Comparison of ENCODE assay signal across 9 mouse cellular contexts in the genomic region with DNA sequence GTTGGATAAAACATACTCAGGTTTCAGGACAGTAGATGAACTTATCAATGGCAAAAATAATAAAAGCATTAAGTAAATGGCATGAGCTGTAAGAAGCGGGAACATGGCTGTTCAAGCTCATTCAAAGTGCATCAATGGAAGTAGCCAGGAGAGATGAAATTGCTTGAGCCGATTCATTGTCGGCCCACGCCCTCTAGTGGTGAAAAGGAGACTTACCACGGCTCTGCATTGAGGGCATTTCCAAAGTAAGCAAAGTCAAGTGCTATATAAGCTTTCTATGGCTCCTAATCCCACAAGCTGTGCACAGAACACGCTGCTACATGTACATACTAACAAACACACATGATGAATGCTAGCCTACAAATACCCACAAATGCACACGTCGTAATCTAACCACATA. TPM values are rescaled to one million over a fixed set of nuclear protein-coding genes. Genes with fewer than 3 reads are reported as not detected.
DNase-seq lines count a peak whose midpoint lies in the region; ATAC-seq and TF ChIP-seq lines count a peak whose summit lies in the region.
"Had no signal": no experiment of that assay in that cellular context is flagged by ENCODE, and none has a peak within 500 bp of the region (broad histone marks: within the 10 kb centered on the region; RNA-seq: fewer than 3 reads in every experiment).

No protein-coding gene starts in this region.

- DNase-seq in 3T3-L1 (ENCODE audit: low read depth, low spot score), result peak; percentile 89
- DNase-seq in adrenal gland, adult (ENCODE audit: inconsistent age in 2 of 2, low spot score in 1 of 2), result peak; percentile 55 to 89
- peak; percentile 51 to 59 for DNase-seq in gastrocnemius, postnatal 36 days
- DNase-seq in kidney, postnatal 0 days (ENCODE audit: low spot score), result peak; percentile 96
- DNase-seq in liver, embryonic 13.5 days, result peak; percentile 15
- peak; percentile 76 for DNase-seq in stomach, postnatal 0 days (ENCODE audit: low spot score)

- no peak overlapping the region for H3K4me3 ChIP-seq in cortical plate, adult 2 months (ENCODE audit: insufficient read depth, low read length)
- H3K4me3 ChIP-seq in kidney, postnatal 0 days (replicated peaks; ENCODE audit: low read depth, low read length), result no peak overlapping the region
- H3K4me3 ChIP-seq in liver, embryonic 13.5 days (replicated peaks), result no peak overlapping the region
- H3K4me3 ChIP-seq in neural tube, embryonic 13.5 days, result no peak overlapping the region
- H3K4me3 ChIP-seq in stomach, postnatal 0 days (ENCODE audit: low read depth, low read length), result no peak overlapping the region
- H3K4me3 ChIP-seq: embryonic facial prominence, embryonic 13.5 days had no signal

- H3K9ac ChIP-seq in kidney, postnatal 0 days (ENCODE audit: low read depth, low read length), result no peak overlapping the region
- no peak overlapping the region for H3K9ac ChIP-seq in liver, embryonic 13.5 days
- no peak overlapping the region for H3K9ac ChIP-seq in neural tube, embryonic 13.5 days
- no peak overlapping the region for H3K9ac ChIP-seq in stomach, postnatal 0 days (ENCODE audit: low read length)
- H3K9ac ChIP-seq: embryonic facial prominence, embryonic 13.5 days had no signal

- H3K27ac ChIP-seq in cortical plate, adult 2 months (ENCODE audit: insufficient read depth, low read length), result no peak overlapping the region
- H3K27ac ChIP-seq in kidney, postnatal 0 days, result no peak overlapping the region
- H3K27ac ChIP-seq in liver, embryonic 13.5 days, result no peak overlapping the region
- no peak overlapping the region for H3K27ac ChIP-seq in neural tube, embryonic 13.5 days (replicated peaks)
- H3K27ac ChIP-seq in stomach, postnatal 0 days (replicated peaks), result no peak overlapping the region
- H3K27ac ChIP-seq: embryonic facial prominence, embryonic 13.5 days had no signal

- intact Hi-C loops in gastrocnemius, postnatal 36 days (cut with DNase I), result loop anchor here (2.0 to 5.0 kb wide), 2 partner anchors 324 to 542 kb away; a partner anchor contains a TSS

- WGBS in kidney, postnatal 0 days, result 14% methylated on average over 8 of the region's 8 CpGs
- WGBS in liver, embryonic 13.5 days (ENCODE audit: insufficient replicate concordance), result 14% methylated on average over 8 of the region's 8 CpGs
- WGBS in neural tube, embryonic 13.5 days, result 19% methylated on average over 8 of the region's 8 CpGs
- WGBS in stomach, postnatal 0 days, result 11% methylated on average over 8 of the region's 8 CpGs

- no peaks in the 10 kb centered on the region for H3K9me3 ChIP-seq in kidney, postnatal 0 days (replicated peaks; ENCODE audit: low read length)
- no peaks in the 10 kb centered on the region for H3K9me3 ChIP-seq in liver, embryonic 13.5 days (replicated peaks)
- no peaks in the 10 kb centered on the region for H3K9me3 ChIP-seq in neural tube, embryonic 13.5 days
- no peaks in the 10 kb centered on the region for H3K9me3 ChIP-seq in stomach, postnatal 0 days (ENCODE audit: control insufficient read depth, low read length)
- H3K9me3 ChIP-seq: embryonic facial prominence, embryonic 13.5 days had no signal

- no peak for TF ChIP-seq POLR2A in cortical plate, adult 2 months (IDR thresholded peaks at IDR 0.05; ENCODE audit: extremely low read depth, insufficient read depth, low read length)

- H3K4me1 ChIP-seq in cortical plate, adult 2 months (ENCODE audit: control insufficient read depth, insufficient read depth, low read length), result no peaks in the 10 kb centered on the region
- H3K4me1 ChIP-seq in kidney, postnatal 0 days (replicated peaks; ENCODE audit: insufficient read depth, low read length), result no peaks in the 10 kb centered on the region
- H3K4me1 ChIP-seq in liver, embryonic 13.5 days (replicated peaks), result no peaks in the 10 kb centered on the region
- H3K4me1 ChIP-seq in neural tube, embryonic 13.5 days (replicated peaks), result no peaks in the 10 kb centered on the region
- no peaks in the 10 kb centered on the region for H3K4me1 ChIP-seq in stomach, postnatal 0 days (replicated peaks; ENCODE audit: control insufficient read depth, insufficient read depth)
- H3K4me1 ChIP-seq: embryonic facial prominence, embryonic 13.5 days had no signal

- no peak for ATAC-seq in kidney, postnatal 0 days (replicated peaks; ENCODE audit: low FRiP score, low read depth)
- ATAC-seq in liver, embryonic 13.5 days (ENCODE audit: low read depth), result no peak
- ATAC-seq in neural tube, embryonic 13.5 days (ENCODE audit: low read depth), result peak; percentile 69
- peak; percentile 56; the same call in 1 of the 2 replicates for ATAC-seq in stomach, postnatal 0 days (ENCODE audit: low FRiP score, low TSS enrichment)

- no peak overlapping the region for H3K4me2 ChIP-seq in kidney, postnatal 0 days (ENCODE audit: low read length)
- no peak overlapping the region for H3K4me2 ChIP-seq in liver, embryonic 13.5 days
- H3K4me2 ChIP-seq in neural tube, embryonic 13.5 days, result no peak overlapping the region
- H3K4me2 ChIP-seq in stomach, postnatal 0 days (replicated peaks; ENCODE audit: low read depth), result no peak overlapping the region
- H3K4me2 ChIP-seq: embryonic facial prominence, embryonic 13.5 days had no signal

- no peak for TF ChIP-seq EP300 in stomach, postnatal 0 days (optimal IDR thresholded peaks at IDR 0.05)

- no peaks in the 10 kb centered on the region for H3K36me3 ChIP-seq in kidney, postnatal 0 days (ENCODE audit: insufficient read depth, low read length)
- H3K36me3 ChIP-seq in liver, embryonic 13.5 days, result no peaks in the 10 kb centered on the region
- no peaks in the 10 kb centered on the region for H3K36me3 ChIP-seq in neural tube, embryonic 13.5 days
- no peaks in the 10 kb centered on the region for H3K36me3 ChIP-seq in stomach, postnatal 0 days (ENCODE audit: control insufficient read depth, insufficient read depth, low read length)
- H3K36me3 ChIP-seq: embryonic facial prominence, embryonic 13.5 days had no signal

- H3K27me3 ChIP-seq in kidney, postnatal 0 days (ENCODE audit: insufficient read depth, low read length), result no peaks in the 10 kb centered on the region
- H3K27me3 ChIP-seq in liver, embryonic 13.5 days, result no peaks in the 10 kb centered on the region
- H3K27me3 ChIP-seq in neural tube, embryonic 13.5 days, result no peaks in the 10 kb centered on the region
- H3K27me3 ChIP-seq in stomach, postnatal 0 days (ENCODE audit: control insufficient read depth, insufficient read depth, low read length), result no peaks in the 10 kb centered on the region

- TF ChIP-seq CTCF in cortical plate, adult 2 months (IDR thresholded peaks at IDR 0.05; ENCODE audit: extremely low read depth, insufficient read depth, low read length), result peak; percentile 93
- peak; percentile 98 for TF ChIP-seq CTCF in kidney, postnatal 0 days (IDR thresholded peaks at IDR 0.05; ENCODE audit: low read depth)
- TF ChIP-seq CTCF in stomach, postnatal 0 days (IDR thresholded peaks at IDR 0.05; ENCODE audit: low read depth), result peak; percentile 96

RNA-seq across cellular contexts. Expression of a gene that starts 53.6 kb away (rescaled TPM):
- polyA plus RNA-seq in cortical plate, adult 2 months (2012; rRNA removed), result 315 and 333 TPM in 2 replicates
- total RNA-seq in gastrocnemius, postnatal 36 days (2021), result under 1 TPM; 0.12 to 0.20 TPM
- polyA plus RNA-seq in kidney, postnatal 0 days (2015; fragmentation: Nextera tagmentation; extraction: Ambion mirVana), result 0.63 and 0.66 TPM in 2 replicates
- 0.12 and 0.16 TPM in 2 replicates for polyA plus RNA-seq in liver, embryonic 13.5 days (2015; fragmentation: Nextera tagmentation; extraction: Ambion mirVana)
- polyA plus RNA-seq in neural tube, embryonic 13.5 days (2015; fragmentation: Nextera tagmentation; extraction: Ambion mirVana), result 1.7 and 1.8 TPM in 2 replicates
- polyA plus RNA-seq in stomach, postnatal 0 days (2015; fragmentation: Nextera tagmentation; extraction: Ambion mirVana), result 0.57 and 0.71 TPM in 2 replicates

Comparison
In these comparisons a context has a peak if more than half of its experiments do, and no peak if none do; other contexts are left out.
1. DNase-seq: peak in every context shown above with its lines; median percentile 96 in kidney, postnatal 0 days; 89 in 3T3-L1; 76 in stomach, postnatal 0 days; 72 in adrenal gland, adult; 55 in gastrocnemius, postnatal 36 days; 15 in liver, embryonic 13.5 days.
2. ATAC-seq: peak in neural tube, embryonic 13.5 days (single experiment) and stomach, postnatal 0 days (single experiment); none in kidney, postnatal 0 days (single experiment) and liver, embryonic 13.5 days (single experiment).
3. RNA of a gene that starts 53.6 kb away (polyA plus RNA-seq): 315 to 333 TPM in cortical plate, adult 2 months; 1.7 to 1.8 TPM in neural tube, embryonic 13.5 days, 0.63 to 0.66 TPM in kidney, postnatal 0 days, 0.57 to 0.71 TPM in stomach, postnatal 0 days and 0.12 to 0.16 TPM in liver, embryonic 13.5 days; every median in the first group is over 100 times any median in the second.
4. Peak in every context shown above with its lines, with median percentiles within 50 percentile points of each other: CTCF ChIP-seq.